Mouse (Mus musculus) heart, embryonic 11.5 days (tissue): ENCODE data around the gene Prdm11. TPM values are rescaled to one million over a fixed set of nuclear protein-coding genes. Genes with fewer than 3 reads are reported as not detected.

ENCODE experiments used
- ATAC-seq: fragments of 200-750 bp; cut with Nextera tagmentation; replicated peaks from 2 replicates; pipeline ENCODE4 v1.8.0; 2017; ENCODE audit warnings: moderate library complexity; ENCODE audit not compliant: insufficient number of reproducible peaks, low FRiP score, low TSS enrichment
- H3K27ac ChIP-seq: fragments of 300-500 bp; sonication (generic); 2 replicates; pipeline ENCODE4 v1.5.1; 2014; ENCODE audit warnings: mild to moderate bottlenecking, low read depth, low read length
- H3K27me3 ChIP-seq: fragments of 300-500 bp; sonication (generic); 2 replicates; pipeline ENCODE4 v1.6.1; 2014; ENCODE audit warnings: mild to moderate bottlenecking, low read length, mixed read lengths; ENCODE audit not compliant: control insufficient read depth, insufficient read depth
- H3K36me3 ChIP-seq: fragments of 300-500 bp; sonication (generic); 2 replicates; pipeline ENCODE4 v1.6.1; 2014; ENCODE audit warnings: mild to moderate bottlenecking, low read length, moderate library complexity, mixed read lengths; ENCODE audit not compliant: control insufficient read depth, insufficient read depth
- H3K4me1 ChIP-seq: fragments of 300-500 bp; sonication (generic); 2 replicates; pipeline ENCODE4 v1.6.1; 2014; ENCODE audit warnings: low read length; ENCODE audit not compliant: control insufficient read depth, insufficient read depth
- H3K4me2 ChIP-seq: fragments of 300-500 bp; sonication (generic); 2 replicates; pipeline ENCODE4 v1.6.1; 2014; ENCODE audit warnings: mild to moderate bottlenecking, moderate library complexity
- H3K4me3 ChIP-seq: fragments of 300-500 bp; sonication (generic); 2 replicates; pipeline ENCODE4 v1.5.1; 2014; ENCODE audit warnings: low read depth, low read length
- H3K9ac ChIP-seq: fragments of 300-500 bp; sonication (generic); 2 replicates; pipeline ENCODE4 v1.6.1; 2014; ENCODE audit warnings: mild to moderate bottlenecking, low read depth, low read length, moderate library complexity
- H3K9me3 ChIP-seq: fragments of 300-500 bp; sonication (generic); replicated peaks from 2 replicates; pipeline ENCODE4 v1.6.1; 2016; ENCODE audit warnings: low read length; ENCODE audit not compliant: control insufficient read depth
- WGBS: fragments of 180-500 bp; shearing (Covaris S2); extraction: QIAGEN DNeasy Blood & Tissue Kit; methylation state at CpG from one replicate; pipeline ENCODE4 v1.1.7; 2014; ENCODE audit not compliant: insufficient replicate concordance; 5-methylcytosine and 5-hydroxymethylcytosine counted together
- polyA plus RNA-seq: library from polyadenylated mRNA; unstranded; fragments of >200 nt; fragmentation: Nextera tagmentation; extraction: Ambion mirVana; gene quantifications from 2 replicates; pipeline ENCODE4 v1.2.1, GENCODE M21; 2014

The Prdm11 gene
- polyA plus RNA-seq, 1 experiment from 2014 or later = 3.3 TPM

- Histone ChIP-seq H3K9ac (no peak overlapping the region), H3K36me3 (no peaks in the 10 kb centered on the region), H3K27me3 (no peaks in the 10 kb centered on the region), H3K4me3 (no peak overlapping the region), H3K4me1 (peaks cover 4% of the 10 kb centered on the region), H3K4me2 (no peak overlapping the region), H3K9me3 (no peaks in the 10 kb centered on the region), H3K27ac (no peak overlapping the region)
- no peak for ATAC-seq
- 18% methylated on average over 1 of the region's 1 CpGs for WGBS
These were observed 5.9 kb upstream of the Prdm11 start for GRCm38 (mm10) chr2:93051873-93052272.

- no peak for ATAC-seq
- WGBS = 64% methylated on average over 6 of the region's 6 CpGs
These were observed 2.8 kb upstream of the Prdm11 start for GRCm38 (mm10) chr2:93048601-93049323.

DNA sequence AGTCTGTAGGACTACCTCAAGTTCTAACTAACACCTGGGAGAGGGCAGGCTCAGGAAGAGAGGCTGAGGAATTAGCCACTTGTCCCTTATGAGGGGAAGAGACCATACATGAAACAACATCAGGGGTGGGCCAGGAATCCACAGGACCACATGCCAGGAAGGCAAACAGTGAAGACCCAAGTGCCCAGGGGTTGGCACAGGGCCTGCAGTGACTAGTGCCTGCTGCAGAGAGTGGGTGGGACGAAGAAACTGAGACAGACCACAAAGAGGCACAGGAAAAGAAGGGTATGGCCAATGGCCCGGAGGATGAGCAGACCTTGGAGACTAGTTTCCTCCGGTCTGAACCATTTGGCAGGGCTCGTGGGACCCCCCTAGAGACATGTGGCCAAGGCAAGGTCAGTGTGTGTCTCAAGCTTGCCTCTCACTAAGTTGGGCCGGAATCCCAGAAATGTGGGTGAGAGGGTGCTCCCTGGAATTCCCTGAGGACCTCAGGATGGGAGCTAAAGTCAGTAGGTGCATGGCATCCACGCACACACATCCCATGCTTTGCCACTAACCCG is 1.6 kb upstream of the Prdm11 start:
- Histone ChIP-seq H3K9me3 (no peaks in the 10 kb centered on the region), H3K4me1 (peaks cover 23% of the 10 kb centered on the region), H3K4me3 (no peak overlapping the region), H3K36me3 (no peaks in the 10 kb centered on the region), H3K4me2 (no peak overlapping the region), H3K9ac (no peak overlapping the region), H3K27ac (no peak overlapping the region), H3K27me3 (no peaks in the 10 kb centered on the region)
- ATAC-seq = no peak
- WGBS = 84% methylated on average over 7 of the region's 7 CpGs

More at GRCm38 (mm10) chr2:93048601-93049323, 2.8 kb upstream of the Prdm11 start:
- no peaks in the 10 kb centered on the region for H3K36me3 ChIP-seq
- H3K4me3 ChIP-seq = no peak overlapping the region
- no peak overlapping the region for H3K9ac ChIP-seq
- no peak overlapping the region for H3K27ac ChIP-seq
- no peak overlapping the region for H3K4me2 ChIP-seq
- H3K9me3 ChIP-seq = no peaks in the 10 kb centered on the region
- peaks cover 21% of the 10 kb centered on the region for H3K4me1 ChIP-seq
- no peaks in the 10 kb centered on the region for H3K27me3 ChIP-seq

- 66% methylated on average over 6 of the region's 6 CpGs for WGBS
- Histone ChIP-seq H3K27ac (no peak overlapping the region), H3K4me2 (peak overlapping the region; percentile 80), H3K27me3 (no peaks in the 10 kb centered on the region), H3K36me3 (no peaks in the 10 kb centered on the region), H3K9ac (peak overlapping the region; percentile 43), H3K4me1 (peaks cover 27% of the 10 kb centered on the region), H3K9me3 (no peaks in the 10 kb centered on the region), H3K4me3 (no peak overlapping the region)
- no peak for ATAC-seq
These were observed 1.1 kb upstream of the Prdm11 start for GRCm38 (mm10) chr2:93047036-93047435.

DNA sequence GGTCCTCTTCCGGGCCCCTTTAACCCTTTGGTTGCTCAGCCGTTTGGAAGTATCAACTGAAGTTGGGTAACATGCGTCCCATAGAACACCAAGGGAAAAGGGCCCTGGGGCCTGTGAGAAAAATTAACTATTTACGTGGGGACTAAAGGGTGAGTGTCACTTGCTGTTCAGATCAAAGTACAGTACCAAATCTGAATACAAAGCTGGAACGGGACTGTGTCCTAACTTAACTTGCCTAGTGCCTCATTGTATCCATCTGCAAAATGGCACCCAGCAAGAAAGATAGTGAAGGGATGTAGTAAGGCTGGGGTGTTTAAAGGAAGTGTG is 505 bp upstream of the Prdm11 start:
- peaks cover 33% of the 10 kb centered on the region for H3K4me1 ChIP-seq
- no peaks in the 10 kb centered on the region for H3K9me3 ChIP-seq
- H3K4me3 ChIP-seq = peak overlapping the region; percentile 82
- ATAC-seq = no peak
- H3K27ac ChIP-seq = peak overlapping the region; percentile 97; the same call in 1 of the 2 replicates
- H3K36me3 ChIP-seq = no peaks in the 10 kb centered on the region
- no peaks in the 10 kb centered on the region for H3K27me3 ChIP-seq
- peak overlapping the region; percentile 80 for H3K4me2 ChIP-seq
- H3K9ac ChIP-seq = peak overlapping the region; percentile 98
- WGBS = 25% methylated on average over 5 of the region's 5 CpGs

DNA sequence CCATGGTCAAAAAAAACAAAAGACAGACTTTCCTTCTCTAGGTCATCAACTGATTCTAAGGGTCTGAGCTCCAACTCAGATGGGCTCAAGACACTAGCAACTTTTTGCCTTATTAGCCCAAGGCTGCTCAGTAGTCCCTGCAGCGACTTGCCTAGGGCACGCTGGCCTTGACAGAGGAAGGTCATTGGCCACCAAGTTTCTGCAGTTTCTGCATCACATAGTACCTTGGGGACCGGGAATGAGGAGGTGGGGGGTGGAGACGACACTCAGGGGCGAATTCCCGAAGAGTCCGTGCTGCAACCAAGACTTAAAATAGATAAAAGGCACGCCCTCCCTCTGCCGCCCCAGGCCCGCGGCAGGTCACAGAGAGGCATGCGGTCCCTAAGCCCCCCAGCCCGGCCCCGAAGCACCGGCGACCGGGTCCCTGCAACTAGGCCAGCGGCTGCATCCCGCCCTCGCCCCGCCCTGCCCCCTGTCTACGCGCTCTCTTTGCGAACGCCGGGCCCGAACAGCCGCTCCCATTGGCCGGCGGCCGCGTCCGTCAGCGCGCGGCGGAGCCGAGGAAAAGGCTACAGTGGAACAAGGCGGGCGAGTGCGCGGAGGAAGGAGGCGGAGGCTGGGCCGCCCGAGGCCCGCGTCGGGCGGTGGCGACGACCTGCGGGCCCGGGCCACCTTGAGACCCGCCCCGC is 694 bp downstream of the Prdm11 start:
- peak overlapping the region; percentile 98 for H3K9ac ChIP-seq
- H3K9me3 ChIP-seq = no peaks in the 10 kb centered on the region
- no peaks in the 10 kb centered on the region for H3K27me3 ChIP-seq
- ATAC-seq = peak; percentile 91
- peaks cover 42% of the 10 kb centered on the region for H3K4me1 ChIP-seq
- peak overlapping the region; percentile 80 for H3K4me2 ChIP-seq
- no peaks in the 10 kb centered on the region for H3K36me3 ChIP-seq
- peak overlapping the region; percentile 82 for H3K4me3 ChIP-seq
- under 1% methylated on average over 37 of the region's 55 CpGs for WGBS
- peak overlapping the region; percentile 97 for H3K27ac ChIP-seq

DNA sequence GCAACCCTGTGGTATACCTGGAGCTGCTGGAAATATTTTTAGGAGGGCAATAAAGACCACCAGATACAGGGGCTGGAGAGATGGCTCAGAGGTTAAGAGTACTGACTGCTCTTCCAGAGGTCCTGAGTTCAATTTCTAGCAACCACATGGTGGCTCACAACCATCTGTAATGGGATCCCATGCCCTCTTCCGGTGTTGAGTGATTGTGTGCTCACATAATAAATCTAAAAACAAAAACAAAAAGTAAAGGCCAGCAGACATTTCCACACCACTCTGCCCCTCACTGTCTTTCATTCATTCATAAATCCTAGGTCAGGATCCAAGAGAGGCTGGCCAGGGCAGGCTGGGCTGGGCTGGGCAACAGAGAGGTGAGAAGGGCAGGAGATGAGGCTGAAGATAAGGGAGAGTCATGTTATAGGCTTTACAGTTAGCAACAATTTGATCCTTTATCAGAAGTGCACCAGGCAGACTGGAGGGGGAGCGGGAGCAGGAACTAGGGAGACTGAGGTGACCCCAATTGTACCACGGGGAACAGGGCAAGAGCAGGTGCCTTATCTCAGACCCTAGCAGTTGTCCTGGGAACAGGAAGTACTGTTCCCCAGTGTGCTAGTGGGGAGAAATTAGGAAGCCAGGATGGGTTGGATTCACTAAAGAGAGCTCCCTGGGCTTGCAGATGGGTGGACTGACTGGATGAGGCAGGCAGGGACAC is 2.4 kb downstream of the Prdm11 start:
- Histone ChIP-seq H3K4me1 (peaks cover 48% of the 10 kb centered on the region), H3K27ac (no peak overlapping the region), H3K9me3 (no peaks in the 10 kb centered on the region), H3K27me3 (no peaks in the 10 kb centered on the region), H3K36me3 (no peaks in the 10 kb centered on the region), H3K4me3 (no peak overlapping the region), H3K9ac (no peak overlapping the region), H3K4me2 (no peak overlapping the region)
- no peak for ATAC-seq
- 77% methylated on average over 3 of the region's 3 CpGs for WGBS

GRCm38 (mm10) chr2:93041470-93041869 is 4.5 kb downstream of the Prdm11 start:
- no peaks in the 10 kb centered on the region for H3K27me3 ChIP-seq
- 0 out of 2 replicates have a peak overlapping the region, but pooled peaks have one; percentile 28 for H3K9ac ChIP-seq
- no peak overlapping the region for H3K4me3 ChIP-seq
- ATAC-seq = no peak
- 50% methylated on average over 6 of the region's 6 CpGs for WGBS
- peak overlapping the region; percentile 62; the same call in 1 of the 2 replicates for H3K27ac ChIP-seq
- peaks cover 41% of the 10 kb centered on the region for H3K4me1 ChIP-seq
- H3K4me2 ChIP-seq = no peak overlapping the region; the same call in 1 of the 2 replicates
- H3K9me3 ChIP-seq = no peaks in the 10 kb centered on the region
- no peaks in the 10 kb centered on the region for H3K36me3 ChIP-seq
